Mouse (Mus musculus) embryo, embryonic 11.5 days (tissue): ENCODE measurements around the gene Pxdn.

Experiments
- DNase-seq: peaks from one replicate; pipeline ENCODE4 v3.0.0-alpha.2; 2012; ENCODE audit warnings: low read depth, low spot score

The Pxdn gene

DNA sequence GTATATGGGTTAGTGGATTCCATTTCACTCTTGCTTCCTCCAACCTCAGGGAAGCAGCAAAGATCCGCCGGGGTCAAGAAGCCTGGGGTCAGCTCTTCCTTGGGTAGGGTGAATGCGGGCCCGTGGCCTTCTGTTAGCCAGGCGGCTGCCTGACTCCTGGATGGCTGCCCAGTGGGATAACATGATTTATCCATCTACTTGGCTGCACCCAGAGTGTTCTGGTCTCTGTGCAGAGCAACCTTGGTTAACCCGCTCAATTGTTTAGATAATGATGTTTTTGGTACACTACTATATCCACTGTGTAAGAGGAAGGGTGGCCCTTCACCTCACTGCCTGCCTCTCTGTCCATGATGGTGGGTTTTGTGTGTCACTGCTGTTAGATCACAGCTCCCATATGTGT lies 14.7 kb downstream of the Pxdn start:
- no peak for DNase-seq

- DNase-seq: no peak
Observed at GRCm38 (mm10) chr12:29953999-29954398, 16.6 kb downstream of the Pxdn start.

DNA sequence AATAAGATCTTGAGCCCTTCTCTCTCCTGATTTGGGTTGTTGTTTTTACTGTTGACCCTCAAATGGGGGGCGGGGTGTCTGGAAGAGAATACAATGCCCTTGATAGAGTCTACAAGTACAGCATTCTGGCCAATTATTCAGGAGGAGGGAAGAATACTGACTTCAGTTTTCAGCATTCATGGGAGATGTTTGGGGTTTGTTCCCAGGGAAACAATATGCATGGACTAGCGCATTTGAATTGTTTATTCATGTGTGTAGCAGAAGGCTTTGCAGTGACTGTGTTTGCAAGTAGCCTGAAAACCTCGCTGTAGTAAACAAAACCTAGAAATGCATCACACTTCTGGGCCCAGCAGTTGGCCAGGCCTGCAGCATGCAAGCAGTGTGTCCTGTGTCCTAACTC lies 17.1 kb downstream of the Pxdn start:
- DNase-seq: no peak

GRCm38 (mm10) chr12:29956969-29957368 lies 19.6 kb downstream of the Pxdn start:
- no peak for DNase-seq

DNA sequence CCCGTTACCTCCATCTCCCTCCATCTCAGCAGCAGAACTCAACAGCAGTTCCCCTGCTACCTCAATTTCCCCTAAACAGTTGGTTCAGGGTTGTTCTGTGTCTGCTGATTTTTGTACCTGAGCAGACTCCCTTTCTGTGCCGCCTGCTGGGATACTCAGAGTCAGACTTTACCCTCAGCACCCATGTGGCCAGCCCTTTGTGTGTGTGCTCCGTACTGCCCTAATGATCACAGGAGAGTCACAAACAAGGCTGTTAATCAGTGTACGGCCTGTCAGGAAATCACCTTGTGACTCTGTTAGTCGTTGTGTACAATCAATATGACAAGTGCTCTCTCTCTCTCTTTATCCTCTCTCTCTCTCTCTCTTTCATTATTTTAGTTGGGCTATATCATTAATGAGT lies 21.2 kb downstream of the Pxdn start:
- no peak for DNase-seq

- DNase-seq: no peak
Observed at GRCm38 (mm10) chr12:29961041-29961440, 23.6 kb downstream of the Pxdn start.

- no peak for DNase-seq
Observed at GRCm38 (mm10) chr12:29965016-29965415, 27.6 kb downstream of the Pxdn start.

DNA sequence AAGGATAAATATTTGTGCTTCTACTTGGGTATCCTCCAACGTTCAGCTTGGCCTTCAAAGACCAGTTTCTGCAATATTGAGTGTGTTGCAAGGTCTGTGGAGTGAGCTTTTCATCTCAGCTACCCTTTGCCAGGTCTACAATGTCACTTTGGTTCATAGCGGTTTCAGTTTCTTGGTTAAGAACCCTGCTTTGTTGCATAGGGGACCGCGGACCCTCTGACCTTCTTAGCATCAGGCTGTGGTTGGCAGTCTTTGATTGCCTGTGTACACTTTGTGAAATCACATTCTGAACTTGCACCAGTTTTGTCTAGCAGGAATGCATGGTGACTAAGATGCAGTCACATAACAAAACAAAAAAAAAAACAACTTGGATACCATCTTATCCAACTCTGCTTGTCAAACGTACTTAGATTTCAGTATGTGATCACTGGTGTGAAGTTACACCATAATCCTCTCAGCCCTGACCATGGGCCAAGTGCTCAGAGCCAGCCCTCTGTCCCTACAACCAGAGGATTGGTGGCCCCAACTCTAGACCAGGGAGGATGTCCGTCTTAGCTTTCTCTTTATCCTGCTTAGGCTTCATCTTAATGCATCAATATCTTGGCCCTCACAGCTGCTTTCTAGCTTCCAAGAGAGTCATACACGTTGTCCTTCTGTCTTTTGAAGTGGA lies 34.5 kb downstream of the Pxdn start:
- no peak for DNase-seq

DNA sequence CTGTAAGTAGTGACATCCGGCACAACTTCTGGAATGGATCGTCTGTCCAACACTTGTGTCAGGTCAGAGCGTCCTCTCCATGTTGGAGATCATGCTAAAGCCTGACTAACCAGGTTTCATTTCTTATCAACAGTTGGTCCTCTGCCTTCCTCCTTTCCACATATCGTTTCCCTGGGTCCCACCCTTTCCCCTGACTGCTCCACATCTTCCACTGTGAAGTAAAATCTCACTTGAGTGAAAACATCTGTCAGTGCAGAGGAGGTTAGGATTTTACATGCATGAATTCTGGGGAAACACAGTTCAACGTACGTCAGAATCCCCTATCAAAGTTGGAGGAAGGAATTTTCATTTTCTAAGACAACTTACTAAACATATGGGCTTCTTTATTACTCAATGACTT lies 35.1 kb downstream of the Pxdn start:
- DNase-seq: no peak

DNA sequence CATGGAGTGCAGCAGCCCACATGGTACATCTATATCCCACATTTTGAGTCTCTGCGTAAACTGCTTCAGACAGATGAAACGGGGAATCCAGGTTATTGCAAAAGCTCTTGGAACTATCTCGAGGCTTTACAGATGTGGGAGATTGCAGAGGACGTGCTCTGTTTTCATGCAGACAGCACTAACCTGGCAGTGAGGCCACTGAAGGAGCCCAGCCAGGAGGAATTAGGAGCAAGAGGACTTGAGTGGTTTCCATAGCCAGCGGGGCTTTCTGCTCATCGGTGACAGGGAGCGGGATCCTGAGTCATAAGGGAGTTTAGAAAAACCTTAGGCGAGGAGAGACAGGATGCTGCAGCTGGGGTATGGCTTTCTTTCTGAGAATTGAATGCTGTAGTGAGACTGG lies 42.7 kb downstream of the Pxdn start:
- DNase-seq: no peak

GRCm38 (mm10) chr12:29981722-29982293 lies 44.4 kb downstream of the Pxdn start:
- no peak for DNase-seq

DNA sequence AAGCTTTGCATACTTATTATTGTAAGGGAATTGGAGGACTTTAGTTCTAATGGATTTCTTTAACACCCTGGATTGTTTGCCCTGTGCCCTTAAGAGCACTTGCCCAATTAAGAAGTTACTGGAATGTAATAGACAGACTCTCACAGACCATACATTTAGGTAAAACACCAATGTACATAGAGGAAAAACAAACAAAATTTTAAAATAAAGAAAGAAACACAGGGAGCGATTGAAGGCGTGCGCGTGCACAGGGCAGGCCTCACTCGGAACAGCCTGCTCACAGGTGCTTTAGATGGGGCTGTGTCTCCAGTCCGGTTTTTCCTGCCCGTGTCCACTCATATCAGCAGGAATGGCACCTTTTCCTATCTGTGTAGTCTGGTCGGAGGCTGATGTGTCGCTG lies 45.8 kb downstream of the Pxdn start:
- DNase-seq: no peak

- DNase-seq: no peak
Observed at GRCm38 (mm10) chr12:29985126-29985525, 47.7 kb downstream of the Pxdn start.

- DNase-seq: no peak
Observed at GRCm38 (mm10) chr12:29986241-29986640, 48.8 kb downstream of the Pxdn start.

- no peak for DNase-seq
Observed at GRCm38 (mm10) chr12:29998895-29999294, 61.5 kb downstream of the Pxdn start.

DNA sequence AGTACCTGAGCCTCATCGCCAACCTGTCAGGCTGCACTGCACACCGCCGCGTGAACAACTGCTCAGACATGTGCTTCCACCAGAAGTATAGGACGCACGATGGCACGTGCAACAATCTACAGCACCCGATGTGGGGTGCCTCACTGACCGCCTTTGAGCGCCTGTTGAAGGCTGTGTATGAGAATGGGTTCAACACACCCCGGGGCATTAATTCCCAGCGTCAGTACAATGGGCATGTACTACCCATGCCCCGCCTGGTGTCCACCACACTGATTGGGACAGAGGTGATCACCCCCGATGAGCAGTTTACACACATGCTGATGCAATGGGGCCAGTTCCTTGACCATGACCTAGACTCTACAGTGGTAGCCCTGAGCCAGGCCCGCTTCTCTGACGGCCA lies 64.5 kb downstream of the Pxdn start:
- DNase-seq: no peak

DNA sequence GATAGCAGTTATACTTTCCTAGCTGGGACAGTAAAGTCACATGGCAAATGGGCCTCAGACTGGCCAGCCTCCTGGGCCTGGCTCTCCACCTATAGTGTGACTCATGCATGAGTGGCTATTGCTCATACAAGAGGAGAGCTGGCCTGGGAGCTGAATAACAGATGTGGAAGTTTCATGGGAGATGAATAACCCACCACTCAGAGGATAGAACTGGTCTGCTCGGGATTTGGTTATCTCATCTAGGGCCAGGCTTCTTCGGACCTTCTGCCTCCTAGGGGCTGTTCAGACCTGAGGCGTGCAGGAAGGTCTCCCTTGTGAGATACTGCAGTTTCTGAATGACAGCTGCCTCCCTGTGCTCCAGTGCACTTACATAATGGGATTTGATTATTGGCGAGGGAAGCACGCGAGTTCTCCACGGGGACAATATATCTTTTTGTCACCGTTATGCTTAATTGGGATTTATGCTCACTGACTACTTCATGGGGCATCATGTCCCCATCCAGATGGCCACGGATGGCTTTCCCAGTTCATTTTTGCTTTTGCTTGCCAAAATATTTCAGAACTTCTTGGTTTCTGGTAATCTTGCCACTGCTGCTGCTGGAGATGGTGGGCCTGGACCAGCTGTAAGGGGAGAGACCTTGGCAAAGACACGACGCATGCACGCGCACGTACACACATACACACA lies 66.4 kb downstream of the Pxdn start:
- DNase-seq: no peak

DNA sequence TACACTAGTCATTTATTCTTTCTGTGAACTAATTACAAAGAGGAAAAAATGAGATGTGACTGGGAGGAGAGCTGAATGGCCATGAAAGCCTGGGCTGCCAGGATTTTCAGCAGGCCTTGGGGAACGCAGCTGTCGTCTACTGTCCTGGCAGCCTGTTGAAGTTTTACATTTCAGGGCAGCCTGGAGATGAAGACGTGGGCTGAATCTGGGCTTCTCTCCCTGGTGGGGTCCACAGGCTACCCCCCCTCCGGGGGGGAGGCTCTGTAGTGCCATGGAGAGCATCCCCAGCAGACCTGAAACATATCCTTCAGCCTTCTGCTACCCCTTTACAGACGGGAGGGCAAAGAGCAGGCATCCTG lies 66.9 kb downstream of the Pxdn start:
- no peak for DNase-seq

DNA sequence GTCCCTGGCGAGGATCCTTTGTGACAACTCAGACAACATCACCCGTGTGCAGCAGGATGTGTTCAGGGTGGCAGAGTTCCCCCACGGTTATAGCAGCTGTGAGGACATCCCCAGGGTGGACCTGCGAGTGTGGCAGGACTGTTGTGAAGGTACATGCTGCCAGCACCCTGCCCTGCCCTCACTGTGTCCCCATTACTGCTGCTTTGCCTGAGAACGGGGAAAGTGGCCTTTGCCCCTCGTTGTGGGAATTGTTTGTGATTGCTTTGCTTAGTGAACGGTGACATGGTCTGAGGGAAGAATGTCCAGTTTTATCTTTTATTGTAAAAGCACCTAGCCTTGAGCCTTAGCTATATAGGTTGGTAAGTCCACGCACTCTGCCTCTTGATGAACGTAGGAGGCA lies 69.2 kb downstream of the Pxdn start:
- no peak for DNase-seq

DNA sequence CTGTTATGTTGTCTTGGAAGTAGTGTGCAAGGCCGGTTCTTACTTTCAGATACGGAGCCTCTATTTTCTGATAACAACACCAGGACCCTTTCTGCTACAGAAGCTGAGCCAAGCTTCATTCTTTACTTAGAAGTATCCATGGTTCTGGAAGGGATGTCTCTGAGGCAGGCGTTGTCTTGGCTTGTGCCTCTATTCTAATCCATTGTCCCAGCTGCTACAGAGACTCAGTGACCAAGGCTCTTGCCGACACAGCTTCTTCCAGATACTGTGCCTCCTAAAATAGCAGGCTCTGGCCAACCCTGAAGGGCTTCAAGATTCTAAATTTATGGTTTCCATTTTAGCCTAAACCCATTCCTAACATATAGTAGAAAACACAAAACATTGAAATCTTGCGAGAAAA lies 71.3 kb downstream of the Pxdn start:
- DNase-seq: no peak

- DNase-seq: no peak
Observed at GRCm38 (mm10) chr12:30015501-30015900, 78.1 kb downstream of the Pxdn start.

DNA sequence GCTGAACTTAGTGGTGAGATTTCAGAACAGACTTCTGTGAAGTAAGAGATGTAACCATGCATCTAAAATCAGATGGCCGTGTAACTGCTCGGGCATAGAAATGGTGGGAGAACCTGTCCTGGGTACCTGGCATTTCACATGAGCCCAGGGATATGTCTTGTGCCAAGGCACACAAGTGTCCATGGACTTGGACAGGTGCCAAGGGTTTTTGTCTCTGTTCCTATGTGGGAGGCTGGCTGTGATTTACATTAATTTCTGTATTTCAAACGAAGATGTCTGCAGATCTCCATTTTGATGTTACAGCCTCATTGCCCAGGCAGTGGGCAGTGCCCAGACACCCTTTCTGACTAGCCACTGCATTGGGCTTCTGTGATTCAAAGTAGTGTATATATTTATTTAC lies 79.7 kb downstream of the Pxdn start:
- no peak for DNase-seq

- no peak for DNase-seq
Observed at GRCm38 (mm10) chr12:30020447-30020846, 83.0 kb downstream of the Pxdn start.
